Mouse (Mus musculus): Measurements from ENCODE around the gene Hvcn1.
A peak's percentile ranks its signal among the peaks of the same experiment; 100 is the strongest.
"Not testable (repeated sequence)": the region's sequence is repeated elsewhere in the genome, so short reads cannot be mapped to it uniquely, and the experiment has no call there.

The Hvcn1 gene

DNA sequence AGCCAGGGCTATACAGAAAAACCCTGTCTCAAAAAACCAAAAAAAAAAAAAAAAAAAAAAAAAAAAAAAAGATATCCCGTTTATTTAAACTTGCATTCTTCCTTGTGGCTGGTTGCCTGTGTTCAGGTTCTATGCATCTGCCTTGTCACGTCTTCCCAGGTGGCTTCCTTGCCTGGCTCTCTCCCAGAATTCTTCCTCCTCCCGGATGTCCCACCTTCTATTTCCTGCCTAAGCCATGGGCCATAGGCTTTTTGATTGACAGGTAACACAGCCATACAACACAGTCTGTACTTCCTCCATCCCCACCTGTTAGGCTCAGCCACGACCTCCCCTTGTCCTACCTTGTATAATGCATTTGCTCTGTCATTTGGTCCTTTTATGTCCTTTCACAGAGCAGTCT is at the start of gene Hvcn1:
Hvcn1 (plus strand) TSS at position 330 of the 400 bp plus-strand sequence.
- DNase-seq: no peak

DNA sequence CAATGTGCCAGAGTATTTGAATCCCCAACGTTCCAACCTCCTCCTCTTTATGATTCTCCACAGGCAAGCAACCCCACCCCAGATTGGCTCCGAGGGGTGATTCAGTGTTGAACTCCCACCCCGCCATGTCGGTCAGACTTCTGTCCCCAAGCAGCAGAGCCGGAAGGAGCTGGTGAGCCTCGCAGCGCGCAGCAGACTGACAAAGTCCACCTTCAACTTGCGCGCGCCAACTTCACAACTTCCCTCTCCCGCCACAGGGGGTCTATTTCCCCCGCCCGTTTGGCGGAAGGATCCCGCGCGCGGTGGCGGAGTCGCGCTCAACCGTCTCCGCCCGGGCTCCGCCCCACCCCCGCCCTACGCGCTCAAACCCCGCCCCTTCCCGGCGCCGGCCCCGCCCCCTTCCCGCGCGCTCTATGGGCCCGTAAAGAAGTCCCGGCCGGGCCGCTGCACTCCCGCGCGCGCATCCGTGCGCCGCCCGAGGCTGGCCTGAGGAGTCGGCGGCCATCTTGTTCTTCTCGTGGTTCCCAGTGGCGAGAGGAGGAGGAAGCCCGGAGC is 48.7 kb upstream of the Hvcn1 start, which contains the start of gene Ppp1cc:
Ppp1cc (plus strand) TSS at position 452 of the 555 bp plus-strand sequence.
- peak; percentile 90 for DNase-seq

DNA sequence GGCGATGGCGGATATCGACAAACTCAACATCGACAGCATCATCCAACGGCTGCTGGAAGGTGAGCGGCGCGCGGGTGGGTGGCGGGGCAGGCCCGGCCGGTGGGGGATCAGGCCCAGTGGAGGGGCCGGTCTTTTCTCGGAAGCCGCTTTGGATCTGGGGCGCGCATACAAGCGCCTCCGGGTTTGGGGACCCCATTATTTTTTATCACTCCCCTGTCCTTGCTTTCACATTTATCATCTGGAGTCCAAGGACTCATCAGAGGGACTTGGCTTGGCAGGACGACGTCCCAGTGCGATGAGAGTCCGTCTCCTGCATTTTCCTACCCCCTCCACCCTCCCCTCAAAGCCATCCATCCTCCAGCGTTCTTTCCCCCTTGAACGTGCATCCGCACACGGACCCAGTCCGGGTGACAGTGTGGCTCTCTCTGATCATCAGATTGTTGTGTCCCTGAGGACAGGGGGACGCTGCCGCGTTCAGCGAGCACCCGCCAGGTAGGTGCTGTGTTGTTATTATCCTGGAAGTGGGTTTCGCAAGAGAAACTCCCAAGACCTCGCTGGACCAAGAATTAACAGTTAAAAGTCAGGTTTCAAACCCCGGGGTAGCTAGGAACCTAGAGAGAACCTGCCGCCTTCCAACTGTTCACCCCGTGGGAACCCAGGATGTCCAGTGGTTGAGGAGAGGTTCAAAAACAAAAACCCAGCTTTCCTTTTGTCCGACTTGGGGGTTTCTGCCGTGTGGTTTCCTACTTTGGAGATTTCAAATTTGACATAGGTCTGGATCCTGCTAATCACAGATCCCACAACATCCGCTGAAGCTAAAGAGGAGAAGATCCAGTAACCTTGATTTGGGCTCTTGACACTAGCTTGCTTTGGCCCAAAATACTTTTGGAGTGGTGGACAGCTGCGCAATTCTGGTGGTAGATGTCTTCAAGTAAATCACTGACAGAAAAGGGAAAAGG is 47.8 kb upstream of the Hvcn1 start:
- DNase-seq: peak; percentile 40

DNA sequence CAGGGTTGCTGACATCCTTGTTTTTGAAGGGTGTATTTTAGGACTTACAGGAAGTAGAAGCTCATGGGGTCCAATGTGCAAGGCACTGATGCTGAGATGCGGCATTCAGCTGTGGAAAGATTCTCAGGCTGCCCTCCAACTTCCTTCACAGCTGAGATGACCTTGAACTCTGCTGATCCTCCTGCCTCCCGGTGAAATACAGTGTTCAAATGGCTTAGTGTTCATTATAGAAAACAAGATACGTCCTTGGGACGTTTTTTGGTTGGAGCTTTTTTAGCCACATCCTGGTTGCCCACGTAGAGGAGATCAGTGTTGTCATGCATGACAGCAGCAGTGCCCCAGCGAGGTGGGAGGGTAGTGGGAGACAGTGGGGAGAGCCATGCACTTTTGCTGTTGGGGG is 43.4 kb upstream of the Hvcn1 start:
- no peak for DNase-seq

DNA sequence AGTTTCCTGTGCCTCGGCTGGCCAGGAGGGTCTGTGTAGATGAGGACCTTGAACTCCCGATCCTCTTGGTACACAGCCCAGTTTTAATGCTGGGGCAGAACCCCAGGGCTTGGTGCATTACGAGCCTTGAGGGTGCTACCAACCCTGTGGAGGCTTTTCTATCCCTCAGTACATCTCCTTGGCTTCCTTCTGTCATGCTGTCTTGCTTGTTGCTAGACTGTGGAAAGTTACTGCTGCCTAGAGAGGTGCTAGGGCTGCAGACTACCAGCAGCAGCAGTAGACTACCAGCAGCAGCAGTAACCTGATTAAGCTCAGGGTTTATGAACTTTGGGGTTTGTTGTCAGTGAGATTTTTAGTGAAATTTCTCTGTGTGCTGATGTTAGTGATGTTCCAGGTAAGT is 42.6 kb upstream of the Hvcn1 start:
- DNase-seq: no peak

- DNase-seq: no peak
Measured at GRCm38 (mm10) chr5:122165233-122165915, 41.2 kb upstream of the Hvcn1 start.

- no peak for DNase-seq
Measured at GRCm38 (mm10) chr5:122166636-122167161, 39.9 kb upstream of the Hvcn1 start.

DNA sequence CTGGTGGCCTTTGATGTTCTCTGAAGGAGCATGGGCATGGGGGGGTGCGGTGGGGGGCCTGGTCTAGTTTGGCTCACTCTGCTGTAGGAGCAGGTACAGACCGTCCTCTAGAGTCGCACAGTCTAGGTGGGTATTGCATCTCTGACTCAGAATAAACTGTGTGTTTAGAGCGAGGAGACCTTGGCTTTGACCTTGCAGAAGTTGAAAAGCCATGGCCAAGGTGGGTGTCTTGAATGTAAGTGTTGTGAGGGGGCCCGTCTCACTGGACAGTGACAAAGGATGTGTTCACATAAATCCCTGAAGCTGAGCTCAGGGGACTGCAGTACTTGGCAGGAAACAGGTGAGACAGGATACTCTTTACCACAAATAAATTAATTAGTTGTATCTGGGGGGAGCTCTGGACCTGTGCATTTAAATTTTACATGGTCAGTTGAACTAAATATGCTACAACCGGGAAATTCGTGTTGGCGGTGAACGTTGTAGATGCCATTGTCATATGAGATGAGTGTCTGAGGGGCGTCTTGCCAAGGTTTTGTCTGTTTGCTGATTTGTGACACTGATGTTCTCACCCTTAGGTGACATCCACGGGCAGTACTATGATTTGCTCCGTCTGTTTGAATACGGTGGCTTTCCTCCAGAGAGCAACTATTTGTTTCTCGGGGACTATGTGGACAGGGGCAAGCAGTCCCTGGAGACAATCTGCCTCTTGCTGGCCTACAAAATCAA is 38.1 kb upstream of the Hvcn1 start:
- DNase-seq: no peak

DNA sequence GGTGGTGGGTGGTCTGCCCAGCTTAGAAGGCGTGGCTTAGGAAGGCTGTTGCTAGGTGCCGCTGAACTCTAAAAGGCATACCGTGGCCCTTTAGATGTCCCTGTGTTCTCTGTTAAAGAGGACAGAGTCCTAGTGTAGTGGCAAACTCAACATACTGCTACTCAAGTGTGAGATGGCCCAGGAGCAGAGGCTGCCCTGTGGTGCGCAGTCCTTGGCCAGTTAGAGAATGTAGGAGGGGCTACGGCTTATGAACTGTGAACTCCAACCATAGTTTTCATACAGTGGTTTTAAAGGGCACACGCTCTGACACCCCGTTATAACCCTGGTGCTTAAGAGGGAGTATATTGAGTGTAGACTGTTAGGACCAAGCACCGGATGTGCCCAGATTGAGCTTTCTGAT is 35.5 kb upstream of the Hvcn1 start:
- DNase-seq: no peak

DNA sequence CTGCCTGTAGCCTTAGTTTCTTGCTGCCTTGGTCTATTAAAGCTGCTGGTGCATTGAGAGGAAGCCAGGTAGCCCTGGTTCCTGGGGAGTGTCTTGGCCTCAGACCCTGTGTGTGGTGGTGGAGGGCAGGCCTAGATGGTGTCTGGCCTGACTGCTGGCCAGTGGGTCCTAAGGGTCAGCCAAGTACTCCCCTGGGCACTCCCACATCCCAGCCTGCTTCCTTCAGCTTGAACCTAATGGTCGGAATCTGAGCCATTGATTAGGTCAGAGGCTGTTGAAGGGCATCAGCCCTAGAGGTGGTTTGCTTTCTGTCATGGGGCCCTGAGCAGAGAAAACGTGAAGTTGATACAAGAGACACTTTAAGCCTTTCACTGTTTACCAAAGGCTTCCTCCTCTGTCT is 31.2 kb upstream of the Hvcn1 start:
- no peak for DNase-seq

- no peak for DNase-seq
Measured at GRCm38 (mm10) chr5:122175961-122176360, 30.6 kb upstream of the Hvcn1 start.

DNA sequence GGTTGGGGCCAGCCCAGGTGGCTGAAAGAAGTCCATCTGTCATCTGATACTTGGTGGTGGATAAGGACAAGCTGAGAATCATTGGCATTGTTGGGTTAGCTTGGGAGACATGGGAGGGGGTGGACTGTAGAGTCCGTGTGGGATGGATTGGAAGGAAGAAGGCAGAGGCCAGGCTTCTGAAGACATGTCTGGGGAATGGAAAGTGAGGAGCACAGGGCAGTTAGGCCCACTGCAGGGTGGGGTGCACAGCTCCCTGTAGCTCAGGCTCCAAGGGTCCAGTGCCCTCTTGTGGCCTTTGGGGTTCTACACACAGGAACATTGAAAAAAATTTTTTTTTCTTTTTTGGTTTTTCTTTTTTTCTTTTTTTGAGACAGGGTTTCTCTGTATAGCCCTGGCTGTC is 30.2 kb upstream of the Hvcn1 start:
- DNase-seq: peak; percentile 47

DNA sequence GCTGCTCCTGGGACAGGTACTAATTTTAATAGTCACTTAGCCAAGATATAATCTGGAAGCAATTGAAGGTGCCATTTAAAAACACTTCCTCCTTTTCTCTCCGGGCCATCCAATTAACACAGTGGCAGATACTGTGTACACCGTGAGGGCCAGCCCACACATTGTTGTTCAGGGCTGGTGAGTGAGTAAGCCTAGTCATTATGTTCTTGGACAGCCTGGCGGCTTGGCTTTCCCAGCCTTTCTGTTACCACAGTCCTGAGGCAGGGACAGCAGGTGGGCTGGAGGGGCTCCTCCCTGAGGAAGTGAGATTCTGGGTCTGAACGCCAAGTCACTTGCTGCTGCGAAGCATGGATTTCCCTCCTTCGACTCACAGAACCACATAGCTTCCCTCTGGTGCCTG is 26.9 kb upstream of the Hvcn1 start:
- DNase-seq: no peak

- no peak for DNase-seq
Measured at GRCm38 (mm10) chr5:122184283-122184806, 22.3 kb upstream of the Hvcn1 start.

DNA sequence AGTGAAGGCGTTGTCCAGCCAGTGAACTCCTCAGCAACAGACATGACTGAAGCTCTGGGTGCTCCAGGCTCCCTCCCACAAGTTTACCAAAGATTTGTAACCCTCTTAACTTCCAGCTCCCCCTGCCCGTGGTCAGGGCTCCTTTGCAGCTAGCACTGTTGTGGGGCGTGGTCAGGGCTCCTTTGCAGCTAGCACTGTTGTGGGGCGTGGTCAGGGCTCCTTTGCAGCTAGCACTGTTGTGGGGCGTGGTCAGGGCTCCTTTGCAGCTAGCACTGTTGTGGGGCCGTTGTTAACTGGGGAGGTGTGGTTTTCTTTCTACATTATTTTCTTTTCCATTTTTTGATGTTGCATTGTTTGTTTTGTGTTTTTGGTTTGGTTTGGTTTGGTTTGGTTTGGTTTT is 21.7 kb upstream of the Hvcn1 start:
- DNase-seq: not testable (repeated sequence)

- no peak for DNase-seq
Measured at GRCm38 (mm10) chr5:122189115-122189514, 17.5 kb upstream of the Hvcn1 start.

- no peak for DNase-seq
Measured at GRCm38 (mm10) chr5:122190465-122190864, 16.1 kb upstream of the Hvcn1 start.

DNA sequence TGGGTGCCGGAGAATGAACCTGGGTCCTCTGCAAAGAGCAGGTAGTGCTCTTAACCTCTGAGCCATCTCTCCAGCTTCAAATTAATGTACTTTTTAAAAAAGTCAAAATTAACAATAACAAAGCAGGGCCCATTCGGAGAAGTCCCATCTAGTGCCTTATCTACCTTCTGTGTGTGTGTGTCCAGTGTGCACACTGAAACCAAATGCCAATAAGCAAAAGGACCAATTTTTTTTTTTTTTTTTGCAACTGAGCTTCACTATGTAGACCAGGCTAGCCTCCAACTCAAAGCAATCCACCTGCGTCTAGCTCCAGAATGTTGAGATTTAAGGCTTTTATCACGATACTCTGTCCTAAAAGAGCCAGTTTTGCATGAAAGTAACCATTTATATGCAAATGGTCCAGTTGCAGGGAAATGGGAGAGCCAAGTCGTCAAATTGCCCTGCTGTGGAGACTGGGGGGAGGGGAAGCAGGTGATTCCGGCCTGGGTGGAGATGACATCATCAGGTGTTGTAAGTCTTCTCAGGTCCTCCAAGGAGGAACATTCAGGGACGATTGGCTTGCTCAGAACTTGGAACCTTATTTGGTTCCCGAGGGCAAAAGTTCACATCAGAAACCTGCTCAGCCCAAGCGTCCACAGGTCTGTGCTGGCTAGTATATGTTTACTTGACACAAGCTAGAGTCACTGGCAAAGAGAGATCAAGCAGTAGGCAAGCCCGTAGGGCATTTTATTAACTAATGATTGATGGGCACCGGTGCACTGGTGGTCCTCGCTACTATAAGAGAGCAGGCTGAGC is 15.1 kb upstream of the Hvcn1 start:
- peak; percentile 43 for DNase-seq

DNA sequence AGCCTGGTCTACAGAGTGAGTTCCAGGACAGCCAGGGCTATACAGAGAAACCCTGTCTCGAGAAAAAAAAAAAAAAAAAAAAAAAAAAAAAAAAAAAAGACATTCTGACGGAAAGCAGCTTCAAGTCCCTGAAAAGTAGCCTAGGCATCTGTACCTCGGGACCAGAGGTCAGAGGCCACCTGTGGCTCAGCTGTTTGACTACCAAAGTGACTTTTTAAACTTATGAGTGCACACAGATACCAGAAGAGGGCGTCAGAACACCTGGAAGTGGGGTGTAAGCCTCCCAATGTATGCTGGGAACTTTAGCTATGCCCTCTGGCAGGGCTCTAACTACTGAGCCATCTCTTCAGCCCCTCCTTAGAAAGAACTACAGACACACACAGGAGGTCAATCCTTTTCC is 14.3 kb upstream of the Hvcn1 start:
- DNase-seq: no peak

GRCm38 (mm10) chr5:122200872-122201271 is 5.7 kb upstream of the Hvcn1 start:
- no peak for DNase-seq

DNA sequence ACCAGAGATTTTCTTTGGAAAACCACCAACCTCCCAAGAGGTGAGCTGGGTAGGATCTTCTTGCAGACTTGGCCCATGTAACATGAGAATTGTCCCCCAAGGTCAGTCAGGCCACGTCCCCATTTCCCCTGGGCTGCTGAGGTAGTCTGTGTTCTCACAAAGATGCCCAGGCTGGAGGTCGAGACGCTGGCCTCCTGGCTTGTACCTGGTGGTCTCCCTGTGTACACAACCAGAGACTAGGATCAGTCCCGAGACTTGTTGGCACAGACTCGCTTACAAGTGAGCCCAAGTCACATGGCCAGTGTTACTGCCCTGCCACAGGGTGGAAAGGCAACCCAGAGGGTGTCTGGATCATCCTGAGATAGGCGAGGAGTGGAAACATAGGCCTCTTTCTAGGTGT is 4.7 kb upstream of the Hvcn1 start:
- no peak for DNase-seq

DNA sequence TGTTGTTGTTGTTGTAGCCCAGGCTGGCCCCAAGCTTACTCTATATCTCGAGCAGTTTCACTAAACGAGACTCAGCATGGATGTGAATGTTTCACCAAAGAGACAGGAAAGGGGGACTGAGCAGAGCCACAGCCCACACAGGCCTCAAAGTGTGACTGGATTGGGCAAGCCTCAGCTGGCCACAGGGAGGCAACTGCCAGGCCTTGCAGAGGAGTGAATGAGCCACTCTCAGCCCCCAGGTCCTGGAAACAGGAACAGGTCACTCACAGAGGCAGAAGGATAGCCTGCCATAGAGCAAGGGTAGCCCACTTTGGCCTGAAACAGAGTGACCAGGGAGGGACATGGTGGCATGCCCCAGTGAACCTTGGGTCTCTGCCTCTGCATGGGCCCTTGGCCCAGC is 2.4 kb upstream of the Hvcn1 start:
- no peak for DNase-seq

Measured in kidney, adult 18-20 months (tissue).